In genomic region chr16:37682309-37682975, GRCm38 (mm10) we compare ENCODE assay signal across 9 mouse cellular contexts. TPM values are rescaled to one million over a fixed set of nuclear protein-coding genes. Genes with fewer than 3 reads are reported as not detected.
DNase-seq lines count a peak whose midpoint lies in the region; ATAC-seq and TF ChIP-seq lines count a peak whose summit lies in the region.
"Had no signal": no experiment of that assay in that cellular context is flagged by ENCODE, and none has a peak within 500 bp of the region (broad histone marks: within the 10 kb centered on the region; RNA-seq: fewer than 3 reads in every experiment).

No protein-coding gene starts in this region.

- TF ChIP-seq EP300 in stomach, postnatal 0 days (optimal IDR thresholded peaks at IDR 0.05), result no peak

- H3K27ac ChIP-seq in bone marrow macrophage, adult 2 months (ENCODE audit: insufficient read depth, low read depth, low read length), result no peak overlapping the region
- 0 out of 2 replicates have a peak overlapping the region, but pooled peaks have one; percentile 47 for H3K27ac ChIP-seq in heart, embryonic 10.5 days
- H3K27ac ChIP-seq in kidney, embryonic 15.5 days, result 0 out of 2 replicates have a peak overlapping the region, but pooled peaks have one; percentile 89
- H3K27ac ChIP-seq in liver, adult 2 months (replicated peaks; ENCODE audit: insufficient read depth, low read depth, low read length), result no peak overlapping the region
- no peak overlapping the region for H3K27ac ChIP-seq in stomach, postnatal 0 days (replicated peaks)
- H3K27ac ChIP-seq: embryonic facial prominence, embryonic 12.5 days had no signal

- H3K4me3 ChIP-seq in bone marrow macrophage, adult 2 months (ENCODE audit: insufficient read depth, low read length), result no peak overlapping the region
- H3K4me3 ChIP-seq in heart, embryonic 10.5 days, result no peak overlapping the region
- no peak overlapping the region for H3K4me3 ChIP-seq in kidney, embryonic 15.5 days (replicated peaks)
- H3K4me3 ChIP-seq in liver, adult 2 months (ENCODE audit: insufficient read depth, low read depth, low read length), result no peak overlapping the region
- no peak overlapping the region for H3K4me3 ChIP-seq in stomach, postnatal 0 days (ENCODE audit: low read depth, low read length)
- H3K4me3 ChIP-seq: embryonic facial prominence, embryonic 12.5 days had no signal

- 46% methylated on average over 7 of the region's 7 CpGs for WGBS in heart, embryonic 10.5 days
- WGBS in kidney, embryonic 15.5 days, result 37% methylated on average over 7 of the region's 7 CpGs
- 33% methylated on average over 7 of the region's 7 CpGs for WGBS in liver, adult 2 months
- 33% methylated on average over 7 of the region's 7 CpGs for WGBS in stomach, postnatal 0 days

- TF ChIP-seq CTCF in bone marrow macrophage, adult 2 months (IDR thresholded peaks at IDR 0.05; ENCODE audit: low read depth, low read length), result peak; percentile 90
- peak; percentile 88 for TF ChIP-seq CTCF in liver, adult 2 months (IDR thresholded peaks at IDR 0.05; ENCODE audit: low read depth, low read length)
- peak; percentile 90 for TF ChIP-seq CTCF in stomach, postnatal 0 days (IDR thresholded peaks at IDR 0.05; ENCODE audit: low read depth)

- peaks cover 3% of the 10 kb centered on the region; the same call in 1 of the 2 replicates for H3K4me1 ChIP-seq in bone marrow macrophage, adult 2 months (ENCODE audit: control insufficient read depth, insufficient read depth, low read length)
- peaks cover 47% of the 10 kb centered on the region for H3K4me1 ChIP-seq in heart, embryonic 10.5 days
- peaks cover 45% of the 10 kb centered on the region for H3K4me1 ChIP-seq in kidney, embryonic 15.5 days
- peaks cover 3% of the 10 kb centered on the region; the same call in 1 of the 2 replicates for H3K4me1 ChIP-seq in liver, adult 2 months (ENCODE audit: control insufficient read depth, insufficient read depth, low read length)
- 0 out of 2 replicates have a peak, but pooled peaks cover 2% of the 10 kb centered on the region for H3K4me1 ChIP-seq in stomach, postnatal 0 days (replicated peaks; ENCODE audit: control insufficient read depth, insufficient read depth)

- H3K27me3 ChIP-seq in heart, embryonic 10.5 days (ENCODE audit: insufficient read depth, poor library complexity, severe bottlenecking), result no peaks in the 10 kb centered on the region
- H3K27me3 ChIP-seq in kidney, embryonic 15.5 days, result no peaks in the 10 kb centered on the region
- no peaks in the 10 kb centered on the region for H3K27me3 ChIP-seq in liver, adult 2 months (ENCODE audit: control insufficient read depth, insufficient read depth, low read length)
- no peaks in the 10 kb centered on the region for H3K27me3 ChIP-seq in stomach, postnatal 0 days (ENCODE audit: control insufficient read depth, insufficient read depth, low read length)
- H3K27me3 ChIP-seq: embryonic facial prominence, embryonic 12.5 days had no signal

- no peak for TF ChIP-seq POLR2A in bone marrow macrophage, adult 2 months (IDR thresholded peaks at IDR 0.05; ENCODE audit: borderline replicate concordance, low read depth, low read length)
- TF ChIP-seq POLR2A in liver, adult 2 months (IDR thresholded peaks at IDR 0.05; ENCODE audit: extremely low read depth, insufficient read depth, low read length), result no peak

- ATAC-seq in erythroid progenitor cell, adult 5-6 weeks (replicated peaks; ENCODE audit: low FRiP score, poor library complexity, severe bottlenecking), result 0 out of 2 replicates have a peak, but pooled peaks have one; percentile 50
- ATAC-seq in kidney, embryonic 15.5 days (replicated peaks; ENCODE audit: low FRiP score), result 0 out of 2 replicates have a peak, but pooled peaks have one; percentile 40
- peak; percentile 65 for ATAC-seq in stomach, postnatal 0 days (ENCODE audit: low FRiP score, low TSS enrichment)

- DNase-seq in CD4-positive helper T cell, adult 2 months (ENCODE audit: low read depth, low spot score), result peak; percentile 40
- DNase-seq in heart, embryonic 10.5 days (ENCODE audit: low spot score), result peak; percentile 88
- DNase-seq in liver, adult 2 months (ENCODE audit: extremely low read depth, low read depth, low spot score), result peak; percentile 51
- peak; percentile 86 for DNase-seq in neural tube, embryonic 10.5 days (ENCODE audit: extremely low spot score, low spot score)
- peak; percentile 87 for DNase-seq in stomach, postnatal 0 days (ENCODE audit: low spot score)

- no peak overlapping the region for H3K9ac ChIP-seq in kidney, embryonic 15.5 days
- H3K9ac ChIP-seq in liver, adult 2 months (ENCODE audit: low read depth, low read length), result no peak overlapping the region
- no peak overlapping the region for H3K9ac ChIP-seq in stomach, postnatal 0 days (ENCODE audit: low read length)
- H3K9ac ChIP-seq: embryonic facial prominence, embryonic 12.5 days had no signal

- H3K9me3 ChIP-seq in heart, embryonic 10.5 days, result no peaks in the 10 kb centered on the region
- no peaks in the 10 kb centered on the region for H3K9me3 ChIP-seq in kidney, embryonic 15.5 days (replicated peaks)
- H3K9me3 ChIP-seq in stomach, postnatal 0 days (ENCODE audit: control insufficient read depth, low read length), result no peaks in the 10 kb centered on the region
- H3K9me3 ChIP-seq: embryonic facial prominence, embryonic 12.5 days had no signal

- no peaks in the 10 kb centered on the region for H3K79me2 ChIP-seq in liver, adult 2 months (ENCODE audit: control insufficient read depth, insufficient read depth, low read length)

- H3K4me2 ChIP-seq in kidney, embryonic 15.5 days, result peak overlapping the region; percentile 80; the same call in 1 of the 2 replicates
- H3K4me2 ChIP-seq in stomach, postnatal 0 days (replicated peaks; ENCODE audit: low read depth), result no peak overlapping the region

- no peaks in the 10 kb centered on the region for H3K36me3 ChIP-seq in heart, embryonic 10.5 days
- no peaks in the 10 kb centered on the region for H3K36me3 ChIP-seq in kidney, embryonic 15.5 days
- H3K36me3 ChIP-seq in liver, adult 2 months (ENCODE audit: control insufficient read depth, insufficient read depth, low read length), result no peaks in the 10 kb centered on the region
- no peaks in the 10 kb centered on the region for H3K36me3 ChIP-seq in stomach, postnatal 0 days (ENCODE audit: control insufficient read depth, insufficient read depth, low read length)
- H3K36me3 ChIP-seq: embryonic facial prominence, embryonic 12.5 days had no signal

RNA-seq across cellular contexts. Expression of gene Ndufb4, which starts 28.2 kb away (rescaled TPM):
- polyA plus RNA-seq in bone marrow macrophage, adult 2 months (2012; ENCODE audit: insufficient read depth, insufficient read length, missing spikeins), result 63.7 and 105 TPM in 2 replicates
- total RNA-seq in erythroid progenitor cell, adult 5-6 weeks (2015; ENCODE audit: low replicate concordance), result 10.5 and 28.9 TPM in 2 replicates
- total RNA-seq in erythroid progenitor cell, adult 5-6 weeks (2017; ENCODE audit: low replicate concordance), result 5.6 and 26.3 TPM in 2 replicates
- polyA plus RNA-seq in heart, embryonic 10.5 days (2016; fragmentation: Nextera tagmentation; extraction: Ambion mirVana), result 61.3 and 67.0 TPM in 2 replicates
- polyA plus RNA-seq in kidney, embryonic 15.5 days (2015; fragmentation: Nextera tagmentation; extraction: Ambion mirVana), result 57.1 and 74.5 TPM in 2 replicates
- total RNA-seq in liver, adult 2 months (2014; rRNA removed), result 79.9 and 93.8 TPM in 2 replicates
- 50.6 and 54.4 TPM in 2 replicates for polyA plus RNA-seq in liver, adult 2 months (2012; rRNA removed)
- 101 and 119 TPM in 2 replicates for polyA plus RNA-seq in stomach, postnatal 0 days (2015; fragmentation: Nextera tagmentation; extraction: Ambion mirVana)

Comparison
In these comparisons a context has a peak if more than half of its experiments do, and no peak if none do; other contexts are left out.
1. H3K27ac ChIP-seq: peak in heart, embryonic 10.5 days (single experiment) and kidney, embryonic 15.5 days (single experiment); none in bone marrow macrophage, adult 2 months (single experiment), liver, adult 2 months (single experiment) and stomach, postnatal 0 days (single experiment).
2. Peak in every context shown above with its lines, with median percentiles within 50 percentile points of each other: DNase-seq, CTCF ChIP-seq and ATAC-seq.